Mouse (Mus musculus): ENCODE measurements around the gene Ramp3.
A peak's percentile ranks its signal among the peaks of the same experiment; 100 is the strongest.

The Ramp3 gene

DNA sequence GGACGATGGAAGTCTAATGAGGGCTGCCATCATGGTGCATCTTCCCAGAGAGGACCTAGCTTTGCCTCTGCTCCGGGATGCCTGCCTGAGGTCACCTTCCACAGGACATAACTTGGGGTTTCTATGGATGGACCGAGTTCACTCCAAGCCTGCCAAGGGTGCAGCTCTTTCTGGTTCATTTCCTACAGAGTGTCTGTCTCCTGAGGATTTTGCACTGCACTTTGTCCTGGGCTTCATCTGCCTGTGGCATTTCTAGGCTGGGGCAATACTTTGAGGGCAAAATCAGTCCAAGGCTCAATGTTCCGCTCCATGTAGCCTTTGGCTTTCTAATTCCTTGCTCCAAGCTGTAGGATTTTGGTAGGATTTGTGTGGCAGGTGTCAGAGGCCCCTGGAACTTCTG lies 12.5 kb downstream of the Ramp3 start:
- DNase-seq (ENCODE audit: low spot score): no peak

DNA sequence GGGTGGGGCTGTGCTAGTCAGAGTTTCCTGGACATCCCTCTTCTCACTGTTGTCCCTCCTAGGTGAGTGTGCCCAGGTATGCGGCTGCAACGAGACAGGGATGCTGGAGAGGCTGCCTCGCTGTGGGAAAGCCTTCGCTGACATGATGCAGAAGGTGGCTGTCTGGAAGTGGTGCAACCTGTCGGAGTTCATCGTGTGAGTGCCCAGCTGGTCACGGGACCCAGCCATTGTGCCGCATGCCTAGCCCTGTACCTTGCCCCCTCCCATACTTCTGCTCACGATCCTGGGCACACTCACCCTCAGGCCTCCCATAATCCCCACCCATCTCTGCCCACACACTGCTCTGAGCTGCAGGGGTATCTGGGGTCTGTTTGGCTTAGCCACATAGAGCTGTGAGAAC lies 16.4 kb downstream of the Ramp3 start:
- no peak for DNase-seq (ENCODE audit: low spot score)

DNA sequence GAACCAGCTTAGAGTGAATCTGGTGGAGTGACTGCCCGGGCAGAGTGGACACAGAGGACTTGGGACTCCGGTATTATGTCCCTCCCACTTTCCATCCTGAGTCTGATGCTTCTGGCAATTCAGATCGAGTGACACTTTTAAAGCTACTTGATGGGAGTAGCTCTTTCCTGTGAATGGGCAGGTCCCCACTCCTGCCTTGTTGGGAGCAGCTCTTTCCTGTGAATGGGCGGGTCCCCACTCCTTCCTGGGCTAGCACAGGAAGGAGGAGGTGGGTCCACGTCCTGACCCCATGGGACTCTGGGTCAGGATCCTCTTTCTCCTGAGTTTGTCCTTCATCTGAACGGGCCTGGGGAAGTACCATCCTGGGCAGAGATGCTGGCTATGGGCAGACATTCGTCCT lies 17.1 kb downstream of the Ramp3 start:
- DNase-seq (ENCODE audit: low spot score): no peak

DNA sequence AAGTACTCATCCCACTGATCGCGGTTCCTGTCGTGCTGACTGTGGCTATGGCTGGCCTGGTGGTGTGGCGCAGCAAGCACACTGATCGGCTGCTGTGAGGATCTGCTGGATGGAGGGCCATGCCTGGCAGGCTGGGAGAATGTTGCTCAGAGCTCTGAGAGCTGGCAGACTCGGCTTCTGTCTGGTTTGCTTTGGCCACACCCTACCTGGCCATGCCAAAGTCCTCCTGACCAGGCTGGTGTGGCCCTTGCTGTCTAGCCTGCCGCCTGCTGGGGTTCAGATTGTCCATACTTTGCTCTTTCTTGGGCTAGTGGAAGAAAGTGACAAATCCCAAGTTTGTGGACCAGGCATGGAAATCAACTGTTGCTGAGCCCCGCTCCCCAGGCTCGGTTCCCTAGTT lies 18.3 kb downstream of the Ramp3 start:
- no peak for DNase-seq (ENCODE audit: low spot score)

DNA sequence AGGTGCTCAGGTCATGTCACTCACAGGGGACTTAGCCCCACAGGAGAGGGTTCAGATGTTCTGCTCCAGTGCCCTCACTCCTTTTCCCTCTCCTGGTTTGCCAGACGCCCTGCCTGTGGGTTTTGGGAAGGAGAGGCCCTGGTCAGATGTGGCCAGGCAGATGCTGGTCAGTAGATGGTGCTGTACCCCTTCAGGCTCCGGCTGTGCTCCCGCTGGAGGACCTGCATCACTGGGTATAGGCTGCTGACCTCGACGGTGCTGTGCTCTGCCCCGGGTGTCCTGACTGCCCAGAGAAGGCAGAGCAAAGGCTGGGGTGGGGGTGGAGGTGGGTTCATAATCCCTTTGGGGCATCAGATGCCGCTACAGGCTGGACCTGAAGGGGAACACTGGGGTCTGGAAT lies 19.2 kb downstream of the Ramp3 start:
- peak; percentile 51 for DNase-seq (ENCODE audit: low spot score)

DNA sequence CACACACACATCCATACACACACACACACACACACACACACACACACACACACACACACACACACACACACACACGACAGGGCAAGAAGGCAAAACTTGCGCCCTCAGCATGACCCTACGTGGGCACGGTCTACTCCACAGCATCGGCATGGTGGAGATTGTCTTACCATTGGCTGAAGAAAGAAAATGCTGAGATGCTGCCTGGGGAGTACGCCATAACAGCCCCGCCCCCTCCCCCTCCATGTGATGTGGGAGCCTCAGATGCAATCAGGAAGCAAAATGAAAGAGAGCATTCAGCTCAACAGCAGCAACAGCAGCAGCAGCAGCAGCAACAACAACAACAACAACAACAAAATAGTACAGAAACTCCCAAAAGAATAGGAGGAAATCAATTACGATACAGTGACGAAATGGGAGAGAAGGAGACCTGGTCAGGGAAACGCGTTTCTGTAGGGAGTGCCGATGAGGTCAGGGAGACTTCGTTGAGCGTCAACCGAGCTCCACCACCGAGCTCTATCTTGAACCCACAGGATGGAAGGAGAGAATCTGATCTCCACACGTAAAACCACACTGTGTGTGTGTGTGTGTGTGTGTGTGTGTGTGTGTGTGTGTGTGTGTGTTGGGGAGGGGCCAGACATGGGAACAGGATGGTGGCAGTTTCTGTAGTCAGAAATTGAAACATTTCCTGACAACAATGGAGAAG lies 21.5 kb downstream of the Ramp3 start:
- no peak for DNase-seq (ENCODE audit: low spot score)

DNA sequence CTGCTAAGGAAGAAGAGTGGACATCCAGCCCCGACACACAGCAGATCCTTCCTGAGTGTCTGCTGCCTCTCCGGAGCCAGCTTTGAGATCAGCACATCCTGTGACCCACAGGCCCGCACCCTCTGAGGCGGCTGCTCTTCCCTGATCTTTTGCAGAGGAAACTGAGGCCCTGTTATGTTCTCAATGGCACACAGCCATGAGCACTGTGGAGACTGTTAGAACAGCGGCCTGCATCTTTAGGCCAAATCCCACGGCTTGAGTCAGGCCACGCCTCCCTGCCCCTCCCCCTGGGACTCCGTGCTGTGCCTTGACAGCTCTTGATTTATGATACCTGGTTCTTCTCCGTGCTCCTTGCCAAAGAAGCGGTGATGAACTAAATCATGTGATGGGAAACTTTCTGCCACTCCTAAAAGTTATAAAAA lies 22.1 kb downstream of the Ramp3 start:
- peak; percentile 85 for DNase-seq (ENCODE audit: low spot score)

DNA sequence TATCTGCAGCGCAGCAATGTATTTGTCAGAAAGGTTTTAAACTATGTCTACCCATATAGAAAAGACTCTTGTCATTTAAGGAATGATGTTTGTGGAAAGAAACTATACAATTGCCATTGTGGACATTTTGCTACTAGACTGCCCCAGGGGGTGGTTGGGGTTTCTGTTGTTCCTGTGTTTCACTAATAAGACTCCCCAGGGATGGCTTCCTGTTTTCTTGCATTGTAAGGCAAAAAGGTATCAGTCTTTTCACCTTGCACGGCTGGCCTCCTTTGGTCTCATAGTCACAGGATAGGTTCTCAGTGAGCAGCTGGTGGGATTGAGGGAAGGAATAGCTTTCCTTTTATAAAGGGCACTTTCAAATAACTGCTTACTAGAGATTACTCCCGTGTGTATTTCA lies 26.4 kb downstream of the Ramp3 start:
- no peak for DNase-seq (ENCODE audit: low spot score)

DNA sequence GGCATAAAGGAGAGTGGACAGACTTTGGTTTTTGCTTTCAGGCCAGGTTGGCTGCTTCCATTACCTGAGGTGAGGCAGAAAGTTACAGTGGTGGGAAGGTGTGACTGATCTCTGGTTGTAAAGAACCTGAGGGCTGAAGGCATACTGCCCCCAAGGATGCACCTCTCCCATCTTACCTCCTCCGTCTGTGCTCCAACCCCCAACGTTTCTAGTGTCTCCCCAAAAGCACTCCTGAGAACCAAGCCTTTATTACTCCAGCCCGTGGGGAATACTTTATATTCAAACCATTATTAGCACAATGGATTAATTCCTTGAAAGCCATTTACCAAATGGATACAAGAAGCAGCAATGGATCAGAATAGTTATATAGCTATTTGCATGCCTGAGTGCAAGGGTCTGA lies 30.6 kb downstream of the Ramp3 start:
- no peak for DNase-seq (ENCODE audit: low spot score)

DNA sequence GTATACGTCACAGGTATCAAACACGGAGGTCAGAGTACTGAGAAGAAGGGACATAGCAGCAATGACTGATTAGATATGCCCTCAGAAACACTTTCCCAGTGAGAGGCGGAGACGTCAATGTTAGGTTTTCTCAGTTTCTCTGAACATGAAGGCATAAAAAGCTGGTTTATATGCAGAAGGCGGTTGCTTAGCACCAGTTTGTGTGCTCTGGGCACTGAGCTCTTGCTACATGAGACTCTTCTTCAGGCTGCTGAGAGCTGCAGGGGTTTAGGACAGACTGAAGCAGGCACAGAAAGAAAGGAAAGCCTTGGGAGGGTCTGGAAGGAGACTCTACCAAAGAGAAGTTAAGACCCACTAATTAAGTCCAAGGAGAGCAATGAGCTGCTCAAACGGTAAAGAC lies 34.0 kb downstream of the Ramp3 start:
- no peak for DNase-seq (ENCODE audit: low spot score)

DNA sequence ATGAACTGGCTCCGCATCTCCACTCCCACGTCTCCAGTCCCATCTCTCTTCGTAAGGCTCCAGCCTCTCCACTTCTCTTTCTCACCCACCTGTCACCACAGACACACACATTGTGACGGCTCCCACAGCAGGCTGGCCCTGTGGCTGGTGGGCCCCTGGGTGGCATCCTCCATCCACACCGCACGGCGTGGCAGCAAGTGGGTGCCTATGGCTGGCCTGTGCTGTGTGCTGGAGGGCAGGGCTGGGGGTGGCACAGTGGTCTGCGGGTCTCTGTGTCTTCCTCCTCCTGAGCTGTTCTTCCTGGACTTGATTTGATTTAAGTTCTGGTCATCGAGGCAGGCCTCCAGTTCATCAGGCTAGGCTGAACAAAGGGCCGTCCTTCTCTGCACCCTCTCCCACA lies 35.8 kb downstream of the Ramp3 start:
- no peak for DNase-seq (ENCODE audit: low spot score)

DNA sequence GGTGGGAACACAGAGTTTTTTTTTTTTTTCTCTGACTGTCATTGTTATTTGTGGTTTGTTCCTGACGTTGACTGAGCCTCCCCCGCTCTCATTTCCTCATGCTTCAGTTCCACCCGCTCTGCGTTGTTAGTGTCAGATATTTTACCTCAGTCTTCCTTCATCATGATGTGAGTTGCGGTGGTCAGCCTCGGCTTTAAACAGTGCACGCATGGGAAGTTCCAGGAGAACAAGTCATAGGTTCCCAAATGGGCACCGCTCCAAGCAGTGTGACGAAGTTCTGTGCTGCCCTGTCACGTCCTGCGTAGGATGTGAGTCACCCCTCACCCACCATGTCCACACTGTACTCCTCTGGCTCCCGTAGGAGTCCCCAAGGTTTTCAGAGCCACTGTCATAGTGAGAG lies 36.9 kb downstream of the Ramp3 start:
- DNase-seq (ENCODE audit: low spot score): no peak

DNA sequence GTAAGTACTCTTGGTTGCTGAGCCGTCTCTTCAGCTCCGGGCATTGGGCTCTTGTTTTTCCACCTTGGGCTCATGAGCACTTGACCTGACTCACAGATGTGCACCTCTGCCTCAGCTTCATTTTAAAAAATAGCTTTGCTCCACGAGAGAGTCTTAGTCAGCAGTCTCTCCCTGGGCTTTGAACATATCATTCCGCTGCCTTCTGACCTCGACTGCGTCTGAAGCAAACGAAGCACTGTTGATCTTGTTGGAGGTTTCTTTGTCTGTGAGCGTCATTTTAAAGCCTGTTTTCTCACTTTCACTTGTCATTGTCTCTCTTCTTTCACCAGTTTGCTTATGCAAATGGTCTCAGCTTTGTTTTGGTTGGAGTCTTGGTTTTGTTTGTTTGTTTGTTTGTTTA lies 38.2 kb downstream of the Ramp3 start:
- no peak for DNase-seq (ENCODE audit: low spot score)

DNA sequence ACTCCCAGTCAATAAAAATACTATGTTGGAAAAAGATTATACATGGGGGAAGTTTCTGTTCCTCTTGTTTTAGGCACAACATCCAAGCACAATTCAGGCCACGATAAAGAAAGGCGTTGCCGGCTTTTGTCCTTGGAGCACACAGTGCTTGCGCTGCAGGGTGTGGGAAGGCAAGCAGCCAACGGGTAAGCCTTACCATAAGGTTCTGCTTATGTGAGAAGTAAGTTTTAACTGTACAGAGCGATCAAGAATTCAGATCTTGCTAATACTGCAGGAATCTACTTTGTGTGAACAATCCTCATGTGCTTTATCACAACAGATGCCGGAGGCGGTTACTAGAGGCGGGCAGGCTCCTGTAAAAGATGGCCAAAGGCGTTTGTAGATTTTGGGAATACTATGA lies 39.4 kb downstream of the Ramp3 start:
- DNase-seq (ENCODE audit: low spot score): no peak

DNA sequence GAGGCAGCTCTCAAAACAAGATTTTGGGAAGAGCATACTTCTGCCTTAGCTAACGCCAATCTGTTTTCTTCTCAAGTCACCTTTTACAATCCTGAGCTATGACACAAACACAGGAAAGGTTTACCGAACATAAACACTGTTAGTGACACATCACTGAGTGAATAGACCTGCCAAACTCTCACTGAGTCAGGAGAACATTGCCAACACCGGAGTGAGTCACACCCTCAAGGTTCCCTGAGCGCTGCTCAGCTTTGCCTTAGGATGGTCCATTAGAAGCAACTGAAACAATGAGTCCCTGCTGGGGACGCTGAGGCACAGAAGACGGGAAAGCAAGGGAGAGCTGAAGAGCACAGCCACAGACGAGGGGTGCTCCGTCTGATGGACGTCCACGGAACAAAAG lies 40.0 kb downstream of the Ramp3 start:
- no peak for DNase-seq (ENCODE audit: low spot score)

DNA sequence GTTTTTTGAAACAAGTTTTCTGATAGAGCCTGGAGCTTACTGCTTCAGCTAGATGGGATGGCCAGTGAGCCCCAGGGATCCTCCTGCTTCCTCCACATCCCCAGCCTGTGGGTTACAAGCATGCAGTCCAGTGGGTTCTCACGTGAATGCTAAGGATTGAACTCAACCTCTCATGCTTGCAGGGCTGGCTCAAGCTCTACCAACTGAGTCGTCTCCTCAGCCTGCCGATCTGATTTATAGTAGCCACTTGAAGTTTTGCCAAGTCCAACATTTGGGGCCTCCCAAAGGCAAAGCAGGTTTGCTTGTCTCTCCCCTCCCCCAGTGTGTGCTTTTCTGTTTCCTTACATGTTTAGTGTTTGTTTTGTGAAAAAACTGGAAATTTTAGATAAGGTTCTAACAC lies 43.9 kb downstream of the Ramp3 start:
- no peak for DNase-seq (ENCODE audit: low spot score)

DNA sequence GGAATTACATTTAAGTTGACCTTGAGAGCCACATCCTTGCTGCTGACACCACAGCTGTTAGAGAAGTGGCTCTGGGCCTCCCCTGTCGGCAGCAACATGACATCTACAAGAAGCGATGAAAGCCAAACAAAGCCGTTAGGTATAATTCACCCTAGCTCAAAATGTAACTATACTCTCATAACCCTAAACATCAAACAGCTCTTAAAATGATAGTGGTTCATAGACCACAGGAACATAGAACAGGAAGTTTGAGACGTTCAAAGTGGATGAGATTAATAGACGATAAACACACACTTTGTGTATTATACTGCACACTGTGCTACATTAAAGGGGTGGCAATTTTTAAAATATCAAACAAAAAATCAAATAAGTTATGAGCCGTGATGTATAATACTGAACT lies 46.5 kb downstream of the Ramp3 start:
- DNase-seq (ENCODE audit: low spot score): no peak

DNA sequence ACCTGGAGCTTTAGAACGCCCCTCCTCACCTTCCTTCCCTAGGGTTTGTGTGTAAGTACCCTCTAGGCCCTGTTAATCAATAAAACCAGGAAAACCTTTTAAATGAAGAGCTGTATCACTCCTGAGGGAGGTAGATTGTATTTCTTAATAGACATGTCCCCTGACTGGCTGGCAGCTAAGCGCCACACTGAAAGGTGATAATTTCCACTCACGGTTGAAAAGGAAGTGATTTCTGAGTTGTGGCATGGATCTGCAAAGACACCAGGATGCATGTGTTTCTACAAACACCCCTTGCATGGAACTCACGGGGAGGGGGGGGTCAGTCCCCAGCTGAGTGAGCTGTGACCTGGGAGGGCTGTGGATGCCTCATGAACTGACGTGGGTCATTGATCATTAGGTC lies 47.2 kb downstream of the Ramp3 start:
- no peak for DNase-seq (ENCODE audit: low spot score)

DNA sequence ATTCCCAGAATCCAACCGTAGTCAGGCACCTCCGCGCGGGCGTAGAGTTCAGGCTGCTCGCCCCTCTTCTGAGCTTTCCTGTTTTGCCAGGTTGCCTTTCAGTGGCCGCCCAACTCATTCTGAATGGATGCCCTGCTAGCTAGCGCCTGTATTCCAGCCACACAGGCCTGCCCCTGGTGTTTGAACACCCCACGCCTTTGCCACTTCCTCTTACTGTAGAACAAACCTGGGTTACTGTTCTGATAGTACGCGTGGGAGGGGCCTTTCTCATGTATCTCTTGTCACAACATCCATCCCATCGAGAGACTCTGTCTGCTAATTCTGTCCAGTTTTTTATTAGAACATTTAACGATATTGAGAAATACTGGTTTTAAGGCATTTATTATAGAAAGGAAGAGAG lies 48.5 kb downstream of the Ramp3 start:
- no peak for DNase-seq (ENCODE audit: low spot score)

DNA sequence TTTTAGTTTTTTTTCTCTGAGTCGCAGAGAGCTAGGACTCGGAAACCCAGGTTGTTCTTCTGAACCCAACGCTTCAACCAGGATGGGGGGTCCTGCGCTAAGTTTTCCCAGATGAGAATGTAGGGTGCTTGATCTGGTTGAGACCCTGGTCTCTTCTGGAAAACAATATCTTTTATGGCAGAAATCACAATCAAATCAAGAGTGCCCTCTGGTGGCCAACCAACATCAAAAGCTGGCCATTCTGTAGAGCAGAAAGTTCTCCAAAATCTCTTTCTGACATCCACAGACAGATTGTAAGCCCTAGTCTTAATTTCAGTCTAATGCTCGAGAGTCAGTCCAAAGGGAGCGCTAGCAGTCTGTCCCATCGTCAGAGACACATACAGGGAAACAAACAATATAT lies 50.1 kb downstream of the Ramp3 start:
- no peak for DNase-seq (ENCODE audit: low spot score)

DNA sequence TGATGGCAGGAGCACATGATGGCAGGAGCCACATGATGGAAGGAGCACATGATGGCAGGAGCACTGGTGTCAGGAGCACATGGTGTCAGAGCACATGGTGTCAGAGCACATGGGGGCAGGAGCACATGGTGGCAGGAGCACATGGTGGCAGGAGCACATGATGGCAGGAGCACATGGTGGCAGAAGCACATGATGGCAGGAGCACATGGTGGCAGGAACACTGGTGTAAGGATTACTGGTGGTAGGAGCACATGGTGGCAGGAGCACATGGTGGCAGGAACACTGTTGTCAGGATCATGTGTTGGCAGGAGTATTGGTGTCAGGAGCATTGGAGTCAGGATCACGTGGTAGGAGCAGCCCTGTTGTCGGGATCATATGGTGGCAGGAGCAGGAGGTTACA lies 52.1 kb downstream of the Ramp3 start:
- DNase-seq (ENCODE audit: low spot score): no peak

DNA sequence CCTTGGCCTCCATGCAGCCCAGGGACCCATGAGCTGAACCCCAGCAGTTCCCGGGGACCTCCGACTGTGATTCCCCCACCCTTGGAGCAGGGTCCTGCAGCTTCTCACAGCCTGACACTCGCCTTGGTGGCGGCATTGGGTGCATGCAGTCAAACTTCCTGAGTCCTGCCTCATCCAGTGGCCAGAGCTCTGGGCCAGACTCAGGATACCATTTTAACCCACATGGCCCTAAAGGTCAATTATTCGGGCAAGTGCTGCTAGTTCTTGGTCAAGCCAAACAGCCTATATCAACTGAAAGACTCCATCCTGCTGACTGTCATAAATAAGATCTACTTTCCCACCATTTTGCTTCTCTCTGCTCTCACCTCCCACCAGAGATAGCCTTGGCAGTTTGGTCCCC lies 62.4 kb downstream of the Ramp3 start:
- no peak for DNase-seq (ENCODE audit: low spot score)

DNA sequence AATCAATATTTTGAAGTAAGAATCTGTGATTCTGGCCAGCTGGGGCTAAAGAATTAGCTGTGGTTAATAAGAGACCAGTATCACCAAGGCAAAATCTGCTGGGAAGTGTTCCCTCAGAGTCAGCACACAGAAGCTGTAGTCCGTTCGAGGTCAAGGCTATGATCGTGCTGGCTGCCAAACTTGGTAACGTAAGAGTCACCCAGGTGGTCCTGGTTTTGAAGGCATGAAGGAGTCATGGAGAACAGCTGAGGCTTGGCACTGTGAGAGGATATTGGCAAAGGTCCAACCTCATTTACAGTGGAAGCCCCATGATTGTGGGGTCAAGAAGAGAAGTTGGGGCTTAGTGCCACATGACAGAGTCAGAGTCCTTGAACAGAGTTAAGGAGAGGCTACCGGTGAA lies 68.6 kb downstream of the Ramp3 start:
- DNase-seq (ENCODE audit: low spot score): no peak
